Mouse (Mus musculus): Measurements from ENCODE around the gene Asic1. TPM values are rescaled to one million over a fixed set of nuclear protein-coding genes. Genes with fewer than 3 reads are reported as not detected.

Gene Asic1
- polyA plus RNA-seq, 1 experiment from 2014 or later, result 76.0 TPM

- no peak overlapping the region for H3K9ac ChIP-seq
- peaks cover 75% of the 10 kb centered on the region for H3K4me1 ChIP-seq (replicated peaks)
- whole genome bisulfite sequencing, result 100% methylated on average over 2 of the region's 2 CpGs
Observed at GRCm38 (mm10) chr15:99667544-99667943, 2.6 kb upstream of the Asic1 start.

GRCm38 (mm10) chr15:99668881-99669280 lies 1.3 kb upstream of the Asic1 start:
- peak overlapping the region; percentile 61; the same call in 1 of the 2 replicates for H3K9ac ChIP-seq
- peak overlapping the region; percentile 77 for H3K4me2 ChIP-seq
- H3K36me3 ChIP-seq, result peaks cover 12% of the 10 kb centered on the region; the same call in 1 of the 2 replicates
- H3K27ac ChIP-seq (replicated peaks), result peak overlapping the region; percentile 97
- peaks cover 79% of the 10 kb centered on the region for H3K4me1 ChIP-seq (replicated peaks)
- no peak for ATAC-seq (ENCODE audit: low read depth)
- WGBS, result 2% methylated on average over 12 of the region's 12 CpGs
- no peaks in the 10 kb centered on the region for H3K9me3 ChIP-seq
- peaks cover 15% of the 10 kb centered on the region; the same call in 1 of the 2 replicates for H3K27me3 ChIP-seq
- H3K4me3 ChIP-seq, result peak overlapping the region; percentile 78

More at GRCm38 (mm10) chr15:99667544-99667943, 2.6 kb upstream of the Asic1 start:
- no peak for ATAC-seq (ENCODE audit: low read depth)
- peak overlapping the region; percentile 94; the same call in 1 of the 2 replicates for H3K27ac ChIP-seq (replicated peaks)
- no peak overlapping the region for H3K4me3 ChIP-seq
- H3K4me2 ChIP-seq, result no peak overlapping the region
- 0 out of 2 replicates have a peak, but pooled peaks cover 1% of the 10 kb centered on the region for H3K36me3 ChIP-seq
- no peaks in the 10 kb centered on the region for H3K9me3 ChIP-seq
- peaks cover 12% of the 10 kb centered on the region; the same call in 1 of the 2 replicates for H3K27me3 ChIP-seq

DNA sequence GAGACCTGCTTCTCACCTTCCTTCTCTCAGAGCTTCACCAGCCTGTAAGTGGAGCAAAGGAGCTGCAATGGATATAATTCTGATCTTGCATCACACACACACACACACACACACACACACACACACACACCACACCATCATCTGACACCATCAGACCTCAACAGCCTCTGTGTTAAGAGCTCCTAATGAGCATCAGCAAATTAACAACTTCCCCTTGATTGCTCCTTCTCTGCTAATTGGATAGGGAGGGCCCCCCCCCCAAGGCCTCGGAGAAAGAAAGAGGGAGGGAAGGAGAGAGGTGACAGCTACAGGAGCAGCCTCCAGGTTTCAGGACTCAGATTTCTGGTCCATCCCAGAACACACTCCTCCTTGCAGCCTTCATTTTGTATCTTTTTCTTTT lies 776 bp upstream of the Asic1 start:
- H3K4me3 ChIP-seq, result peak overlapping the region; percentile 78

DNA sequence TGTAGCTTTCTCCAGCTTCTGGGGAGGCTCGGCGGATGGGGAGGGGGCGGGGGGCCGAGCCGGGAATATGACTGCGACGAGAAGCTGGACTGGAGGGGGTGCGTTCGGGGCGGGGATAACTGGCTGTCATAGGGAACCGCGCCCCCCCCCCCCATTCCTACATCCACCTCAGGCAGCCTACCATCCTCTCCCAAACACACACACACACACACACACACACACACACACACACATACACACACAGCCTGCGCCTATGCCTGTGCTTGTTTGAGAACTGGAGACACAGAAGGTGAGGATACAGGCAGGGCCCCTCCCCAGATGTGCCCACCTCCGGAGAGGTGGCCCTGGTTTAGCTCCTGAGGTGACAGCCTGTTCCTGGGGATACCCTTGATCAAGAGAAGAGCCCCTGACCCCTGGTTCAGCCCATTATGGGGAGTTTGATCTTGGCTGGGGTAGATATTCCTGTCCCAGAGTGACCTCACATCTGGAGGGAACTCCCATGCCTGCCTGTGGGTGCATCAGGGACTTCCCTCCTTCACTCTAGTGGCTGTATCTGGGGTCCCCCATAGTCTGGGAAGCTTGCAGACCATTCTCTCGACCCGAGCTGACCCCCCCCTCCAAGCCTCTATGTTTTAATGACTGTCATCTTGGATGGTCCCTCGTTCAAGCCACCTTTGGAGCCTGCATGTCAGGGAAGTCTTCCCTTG lies 949 bp downstream of the Asic1 start:
- peak overlapping the region; percentile 78 for H3K4me3 ChIP-seq
- 13% methylated on average over 9 of the region's 17 CpGs for WGBS

More for the DNA sequence above, 776 bp upstream of the Asic1 start:
- Histone ChIP-seq H3K27ac (replicated peaks) (peak overlapping the region; percentile 97), H3K27me3 (peaks cover 15% of the 10 kb centered on the region; the same call in 1 of the 2 replicates), H3K9me3 (no peaks in the 10 kb centered on the region), H3K4me2 (peak overlapping the region; percentile 77), H3K9ac (peak overlapping the region; percentile 97), H3K36me3 (peaks cover 16% of the 10 kb centered on the region; the same call in 1 of the 2 replicates), H3K4me1 (replicated peaks) (peaks cover 79% of the 10 kb centered on the region)
- WGBS, result 0% methylated on average over 1 of the region's 1 CpGs
- ATAC-seq (ENCODE audit: low read depth), result peak; percentile 12; the same call in 1 of the 2 replicates

GRCm38 (mm10) chr15:99671783-99672182 lies 1.6 kb downstream of the Asic1 start:
- H3K27ac ChIP-seq (replicated peaks), result peak overlapping the region; percentile 97; the same call in 1 of the 2 replicates

More for the DNA sequence above, 949 bp downstream of the Asic1 start:
- peak overlapping the region; percentile 77 for H3K4me2 ChIP-seq
- ATAC-seq (ENCODE audit: low read depth), result peak; percentile 21; the same call in 1 of the 2 replicates
- peaks cover 79% of the 10 kb centered on the region for H3K4me1 ChIP-seq (replicated peaks)
- no peaks in the 10 kb centered on the region for H3K9me3 ChIP-seq
- peak overlapping the region; percentile 97 for H3K9ac ChIP-seq
- H3K27ac ChIP-seq (replicated peaks), result peak overlapping the region; percentile 97
- H3K36me3 ChIP-seq, result peaks cover 16% of the 10 kb centered on the region; the same call in 1 of the 2 replicates
- peaks cover 8% of the 10 kb centered on the region; the same call in 1 of the 2 replicates for H3K27me3 ChIP-seq

DNA sequence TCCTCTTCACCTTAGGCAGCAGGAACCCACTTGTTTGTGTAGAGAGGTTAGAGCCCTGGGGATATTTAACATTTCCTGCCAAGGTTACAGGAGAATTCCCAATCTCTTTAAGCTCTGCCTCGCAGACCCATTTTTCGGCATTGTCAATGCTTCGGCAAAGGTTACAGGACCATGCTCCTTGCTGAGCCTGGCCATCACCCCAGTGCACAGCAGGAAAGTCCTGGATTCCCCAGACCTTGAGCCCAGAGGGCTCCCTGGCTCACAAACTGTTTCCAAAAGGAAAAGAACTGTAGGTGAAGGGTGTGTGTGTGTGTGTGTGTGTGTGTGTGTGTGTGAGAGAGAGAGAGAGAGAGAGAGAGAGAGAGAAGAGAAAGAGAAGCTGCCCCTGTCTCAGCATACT lies 4.7 kb downstream of the Asic1 start:
- Histone ChIP-seq H3K9me3 (no peaks in the 10 kb centered on the region), H3K36me3 (peaks cover 16% of the 10 kb centered on the region; the same call in 1 of the 2 replicates), H3K4me3 (peak overlapping the region; percentile 78), H3K27me3 (peaks cover 5% of the 10 kb centered on the region; the same call in 1 of the 2 replicates), H3K4me2 (peak overlapping the region; percentile 77), H3K27ac (replicated peaks) (peak overlapping the region; percentile 28), H3K4me1 (replicated peaks) (peaks cover 92% of the 10 kb centered on the region), H3K9ac (peak overlapping the region; percentile 97; the same call in 1 of the 2 replicates)
- WGBS, result 85% methylated on average over 3 of the region's 3 CpGs
- no peak for ATAC-seq (ENCODE audit: low read depth)

More at GRCm38 (mm10) chr15:99671783-99672182, 1.6 kb downstream of the Asic1 start:
- no peaks in the 10 kb centered on the region for H3K9me3 ChIP-seq
- 68% methylated on average over 14 of the region's 14 CpGs for WGBS
- peak overlapping the region; percentile 97 for H3K9ac ChIP-seq
- H3K4me1 ChIP-seq (replicated peaks), result peaks cover 79% of the 10 kb centered on the region
- H3K36me3 ChIP-seq, result peaks cover 16% of the 10 kb centered on the region; the same call in 1 of the 2 replicates
- ATAC-seq (ENCODE audit: low read depth), result no peak
- peak overlapping the region; percentile 78 for H3K4me3 ChIP-seq
- peaks cover 8% of the 10 kb centered on the region; the same call in 1 of the 2 replicates for H3K27me3 ChIP-seq
- H3K4me2 ChIP-seq, result peak overlapping the region; percentile 77

GRCm38 (mm10) chr15:99677089-99677488 lies 6.9 kb downstream of the Asic1 start:
- 18% methylated on average over 8 of the region's 8 CpGs for WGBS
- peak overlapping the region; percentile 88 for H3K27ac ChIP-seq (replicated peaks)
- H3K36me3 ChIP-seq, result peaks cover 30% of the 10 kb centered on the region
- peaks cover 3% of the 10 kb centered on the region; the same call in 1 of the 2 replicates for H3K27me3 ChIP-seq
- peak overlapping the region; percentile 77 for H3K4me2 ChIP-seq
- no peaks in the 10 kb centered on the region for H3K9me3 ChIP-seq
- peak overlapping the region; percentile 61 for H3K9ac ChIP-seq
- peaks cover 74% of the 10 kb centered on the region for H3K4me1 ChIP-seq (replicated peaks)
- H3K4me3 ChIP-seq, result peak overlapping the region; percentile 23
- peak; percentile 72 for ATAC-seq (ENCODE audit: low read depth)

- peak overlapping the region; percentile 31 for H3K4me2 ChIP-seq
- H3K9ac ChIP-seq, result peak overlapping the region; percentile 9; the same call in 1 of the 2 replicates
- 12% methylated on average over 13 of the region's 13 CpGs for WGBS
- ATAC-seq (ENCODE audit: low read depth), result no peak; the same call in 1 of the 2 replicates
- H3K27ac ChIP-seq (replicated peaks), result no peak overlapping the region
- peaks cover 34% of the 10 kb centered on the region for H3K36me3 ChIP-seq
- H3K9me3 ChIP-seq, result no peaks in the 10 kb centered on the region
- no peaks in the 10 kb centered on the region for H3K27me3 ChIP-seq
- peaks cover 62% of the 10 kb centered on the region for H3K4me1 ChIP-seq (replicated peaks)
- H3K4me3 ChIP-seq, result no peak overlapping the region
Observed at GRCm38 (mm10) chr15:99678063-99678800, 8.1 kb downstream of the Asic1 start.

DNA sequence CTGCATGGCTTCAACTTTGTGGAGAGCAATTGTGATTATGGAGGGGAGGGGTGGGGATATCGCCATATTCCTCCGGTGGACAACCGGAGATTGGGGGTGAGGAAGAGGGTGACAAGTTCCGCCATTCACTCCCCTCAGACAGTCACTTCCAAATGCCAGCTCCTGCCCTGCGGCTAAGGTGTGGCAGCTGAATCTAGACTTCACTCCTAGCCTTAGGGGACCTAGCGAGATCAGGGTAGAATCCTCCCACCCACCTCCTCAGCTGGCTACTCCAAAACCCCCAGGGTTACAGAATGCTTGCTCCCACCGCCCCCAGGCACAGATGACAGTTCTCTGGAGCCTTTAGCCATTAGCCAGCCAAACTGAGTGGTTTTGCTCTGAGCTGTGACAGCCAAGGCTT lies 8.8 kb downstream of the Asic1 start:
- H3K4me3 ChIP-seq, result no peak overlapping the region
- no peaks in the 10 kb centered on the region for H3K27me3 ChIP-seq
- ATAC-seq (ENCODE audit: low read depth), result no peak
- H3K27ac ChIP-seq (replicated peaks), result peak overlapping the region; percentile 19; the same call in 1 of the 2 replicates
- peak overlapping the region; percentile 31 for H3K4me2 ChIP-seq
- peaks cover 34% of the 10 kb centered on the region for H3K36me3 ChIP-seq
- H3K9me3 ChIP-seq, result no peaks in the 10 kb centered on the region
- H3K9ac ChIP-seq, result peak overlapping the region; percentile 9; the same call in 1 of the 2 replicates
- H3K4me1 ChIP-seq (replicated peaks), result peaks cover 55% of the 10 kb centered on the region
- WGBS, result 65% methylated on average over 7 of the region's 7 CpGs

- H3K9me3 ChIP-seq, result no peaks in the 10 kb centered on the region
- H3K4me2 ChIP-seq, result no peak overlapping the region
- no peaks in the 10 kb centered on the region for H3K27me3 ChIP-seq
- no peak overlapping the region for H3K27ac ChIP-seq (replicated peaks)
- peaks cover 17% of the 10 kb centered on the region for H3K4me1 ChIP-seq (replicated peaks)
- no peak overlapping the region for H3K9ac ChIP-seq
- no peak for ATAC-seq (ENCODE audit: low read depth)
- H3K4me3 ChIP-seq, result no peak overlapping the region
- WGBS, result 91% methylated on average over 7 of the region's 7 CpGs
- peaks cover 59% of the 10 kb centered on the region for H3K36me3 ChIP-seq
Observed at GRCm38 (mm10) chr15:99682880-99683279, 12.7 kb downstream of the Asic1 start.

- Histone ChIP-seq H3K4me2 (no peak overlapping the region), H3K9ac (no peak overlapping the region), H3K27ac (replicated peaks) (no peak overlapping the region), H3K4me3 (no peak overlapping the region), H3K36me3 (peaks cover 59% of the 10 kb centered on the region), H3K4me1 (replicated peaks) (peaks cover 15% of the 10 kb centered on the region), H3K9me3 (no peaks in the 10 kb centered on the region), H3K27me3 (no peaks in the 10 kb centered on the region)
- 94% methylated on average over 5 of the region's 5 CpGs for WGBS
- no peak for ATAC-seq (ENCODE audit: low read depth)
Observed at GRCm38 (mm10) chr15:99684156-99684555, 14.0 kb downstream of the Asic1 start.
